In genomic region chr9:7764463-7764871, GRCm38 (mm10) we compare ENCODE assay signal across 8 mouse cellular contexts. TPM values are rescaled to one million over a fixed set of nuclear protein-coding genes. Genes with fewer than 3 reads are reported as not detected.
DNase-seq lines count a peak whose midpoint lies in the region; ATAC-seq and TF ChIP-seq lines count a peak whose summit lies in the region.

No protein-coding gene starts in this region.

- H3K27me3 ChIP-seq in G1E (ENCODE audit: insufficient read depth, low read length) = no peaks in the 10 kb centered on the region
- no peaks in the 10 kb centered on the region for H3K27me3 ChIP-seq in kidney, adult 2 months (replicated peaks; ENCODE audit: control insufficient read depth, insufficient read depth, low read length)
- H3K27me3 ChIP-seq in lung, postnatal 0 days (replicated peaks; ENCODE audit: insufficient read depth, low read length) = no peaks in the 10 kb centered on the region

- H3K27ac ChIP-seq in kidney, adult 2 months (ENCODE audit: insufficient read depth, low read depth, low read length) = peak overlapping the region; percentile 65
- peak overlapping the region; percentile 88 for H3K27ac ChIP-seq in lung, postnatal 0 days (ENCODE audit: low read length)
- no peak overlapping the region for H3K27ac ChIP-seq in olfactory bulb, adult 2 months (ENCODE audit: insufficient read depth, low read depth, low read length)

- peaks cover 27% of the 10 kb centered on the region for H3K36me3 ChIP-seq in G1E (replicated peaks)
- no peaks in the 10 kb centered on the region for H3K36me3 ChIP-seq in kidney, adult 2 months (ENCODE audit: control insufficient read depth, insufficient read depth, low read length)
- H3K36me3 ChIP-seq in lung, postnatal 0 days (ENCODE audit: insufficient read depth, low read length) = no peaks in the 10 kb centered on the region

- WGBS in kidney, adult 2 months = under 1% methylated on average over 14 of the region's 14 CpGs
- WGBS in lung, postnatal 0 days = 2% methylated on average over 14 of the region's 14 CpGs
- 11% methylated on average over 14 of the region's 14 CpGs for WGBS in olfactory bulb, adult 2 months

- peak overlapping the region; percentile 55 for H3K9ac ChIP-seq in lung, postnatal 0 days (replicated peaks; ENCODE audit: low read depth)

- H3K4me1 ChIP-seq in G1E (ENCODE audit: insufficient read depth, low read depth, low read length) = peaks cover 49% of the 10 kb centered on the region
- H3K4me1 ChIP-seq in kidney, adult 2 months (ENCODE audit: control insufficient read depth, insufficient read depth, low read length) = peaks cover 4% of the 10 kb centered on the region; the same call in 1 of the 2 replicates
- peaks cover 6% of the 10 kb centered on the region; the same call in 1 of the 2 replicates for H3K4me1 ChIP-seq in lung, postnatal 0 days (ENCODE audit: insufficient read depth, low read depth, low read length)
- H3K4me1 ChIP-seq in olfactory bulb, adult 2 months (ENCODE audit: control insufficient read depth, insufficient read depth, low read length) = peaks cover 7% of the 10 kb centered on the region

- no peak for TF ChIP-seq CTCF in G1E (IDR thresholded peaks at IDR 0.05; ENCODE audit: low read depth, low read length)
- TF ChIP-seq CTCF in kidney, adult 2 months (conservative IDR thresholded peaks at IDR 0.05; ENCODE audit: insufficient read depth, insufficient read length, low read depth, low read length) = no peak
- TF ChIP-seq CTCF in lung, postnatal 0 days (IDR thresholded peaks at IDR 0.05) = no peak
- no peak for TF ChIP-seq CTCF in olfactory bulb, adult 2 months (IDR thresholded peaks at IDR 0.05; ENCODE audit: insufficient read depth, low read depth, low read length)

- H3K4me2 ChIP-seq in lung, postnatal 0 days (replicated peaks; ENCODE audit: low read depth, low read length) = peak overlapping the region; percentile 77

- no peak for TF ChIP-seq EP300 in lung, postnatal 0 days (IDR thresholded peaks at IDR 0.05)

- peak; percentile 41; the same call in 1 of the 2 replicates for ATAC-seq in G1E (ENCODE audit: extremely low read depth, insufficient number of reproducible peaks, low FRiP score, poor library complexity, severe bottlenecking)
- peak; percentile 25; the same call in 1 of the 2 replicates for ATAC-seq in lung, postnatal 0 days

- H3K4me3 ChIP-seq in G1E (ENCODE audit: low read depth, low read length) = peak overlapping the region; percentile 88
- H3K4me3 ChIP-seq in kidney, adult 2 months (ENCODE audit: insufficient read depth, low read depth, low read length) = peak overlapping the region; percentile 89
- peak overlapping the region; percentile 68 for H3K4me3 ChIP-seq in lung, postnatal 0 days (ENCODE audit: low read depth, low read length)
- H3K4me3 ChIP-seq in olfactory bulb, adult 2 months (ENCODE audit: insufficient read depth, low read depth, low read length) = peak overlapping the region; percentile 74

- DNase-seq in A20 (ENCODE audit: low read depth, low spot score) = peak; percentile 86
- peak; percentile 42 for DNase-seq in G1E (ENCODE audit: low spot score)
- peak; percentile 80 for DNase-seq in embryo, embryonic 10.5 days (ENCODE audit: low spot score)
- DNase-seq in heart, adult 9 months (ENCODE audit: low spot score in 2 of 2) = peak; percentile 53 to 56
- peak; percentile 50 for DNase-seq in kidney, adult 2 months
- DNase-seq in lung, postnatal 0 days (ENCODE audit: low spot score) = peak; percentile 73
- DNase-seq in right cerebral cortex, adult 18-20 months = no peak

- no peak for TF ChIP-seq POLR2A in kidney, adult 2 months (IDR thresholded peaks at IDR 0.05; ENCODE audit: low read depth, low read length)
- no peak for TF ChIP-seq POLR2A in olfactory bulb, adult 2 months (IDR thresholded peaks at IDR 0.05; ENCODE audit: insufficient read depth, low read depth, low read length)

- no peaks in the 10 kb centered on the region for H3K9me3 ChIP-seq in G1E (replicated peaks)
- no peaks in the 10 kb centered on the region for H3K9me3 ChIP-seq in lung, postnatal 0 days (ENCODE audit: low read length)

RNA-seq across cellular contexts. Expression of gene Tmem123, which starts 0.6 kb away (rescaled TPM):
- total RNA-seq in G1E (2014; fragmentation: Nextera tagmentation) = 120 and 137 TPM in 2 replicates
- 105 and 118 TPM in 2 replicates for total RNA-seq in G1E (2017)
- polyA plus RNA-seq in G1E (2012) = 35.3 and 49.4 TPM in 2 replicates
- polyA plus RNA-seq in kidney, adult 2 months (2012; rRNA removed) = 40.8 and 43.7 TPM in 2 replicates
- 99.5 and 112 TPM in 2 replicates for polyA plus RNA-seq in lung, postnatal 0 days (2015; fragmentation: Nextera tagmentation; extraction: Ambion mirVana)
- polyA plus RNA-seq in olfactory bulb, adult 2 months (2012; ENCODE audit: insufficient read depth, insufficient read length, low replicate concordance, missing spikeins) = not detected in 2 replicates
